14 mouse cellular contexts compared by ENCODE assay signal in the genomic region with DNA sequence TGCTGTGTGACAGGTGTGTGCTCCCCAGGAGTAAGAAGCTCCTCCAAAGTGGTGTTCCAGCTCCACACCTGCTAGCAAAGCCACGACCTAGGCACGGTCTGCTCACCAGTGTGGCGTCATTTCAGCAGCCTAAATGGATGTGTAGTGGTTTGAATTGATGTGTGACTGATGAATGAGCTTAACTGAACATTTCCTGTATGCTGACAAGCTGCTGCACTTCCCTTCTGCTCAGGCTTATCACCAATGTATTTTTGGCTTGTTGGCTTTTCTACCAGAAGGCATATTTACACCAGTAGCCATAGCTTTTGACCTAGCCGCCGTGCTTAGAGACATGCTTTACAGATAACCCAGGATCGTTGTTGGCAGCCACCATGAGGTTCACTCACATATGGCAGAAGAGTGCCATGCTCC.
DNase-seq lines count a peak whose midpoint lies in the region; ATAC-seq and TF ChIP-seq lines count a peak whose summit lies in the region.
"Had no signal": no experiment of that assay in that cellular context is flagged by ENCODE, and none has a peak within 500 bp of the region (broad histone marks: within the 10 kb centered on the region; RNA-seq: fewer than 3 reads in every experiment).

No protein-coding gene starts in this region.

- TF ChIP-seq EP300 in heart, postnatal 0 days (IDR thresholded peaks at IDR 0.05; ENCODE audit: low read depth) = no peak
- TF ChIP-seq EP300 in stomach, postnatal 0 days (optimal IDR thresholded peaks at IDR 0.05) = no peak

- TF ChIP-seq POLR2A in cerebellum, adult 2 months (IDR thresholded peaks at IDR 0.05; ENCODE audit: borderline replicate concordance, insufficient read depth, low read length) = no peak

- WGBS in cerebellum, adult 2 months = 22% methylated on average over 6 of the region's 6 CpGs
- 48% methylated on average over 6 of the region's 6 CpGs for WGBS in liver, embryonic 11.5 days
- 13% methylated on average over 6 of the region's 6 CpGs for WGBS in heart, postnatal 0 days
- 77% methylated on average over 6 of the region's 6 CpGs for WGBS in stomach, postnatal 0 days
- WGBS in midbrain, embryonic 14.5 days = 93% methylated on average over 6 of the region's 6 CpGs

- no peak overlapping the region for H3K9ac ChIP-seq in liver, embryonic 11.5 days (ENCODE audit: low read depth, low read length)
- no peak overlapping the region for H3K9ac ChIP-seq in heart, postnatal 0 days (replicated peaks; ENCODE audit: low read depth, low read length)
- no peak overlapping the region for H3K9ac ChIP-seq in stomach, postnatal 0 days (ENCODE audit: low read length)
- no peak overlapping the region for H3K9ac ChIP-seq in midbrain, embryonic 14.5 days (replicated peaks; ENCODE audit: low read length)
- H3K9ac ChIP-seq: kidney, embryonic 15.5 days; limb, embryonic 15.5 days; midbrain, embryonic 13.5 days had no signal

- peaks cover 9% of the 10 kb centered on the region for H3K4me1 ChIP-seq in cerebellum, adult 2 months (ENCODE audit: control insufficient read depth, insufficient read depth, low read length)
- H3K4me1 ChIP-seq in liver, embryonic 11.5 days (replicated peaks; ENCODE audit: control insufficient read depth, insufficient read depth, low read length) = peaks cover 3% of the 10 kb centered on the region; the same call in 1 of the 2 replicates
- 0 out of 2 replicates have a peak, but pooled peaks cover 13% of the 10 kb centered on the region for H3K4me1 ChIP-seq in heart, postnatal 0 days (ENCODE audit: control insufficient read depth, insufficient read depth)
- no peaks in the 10 kb centered on the region for H3K4me1 ChIP-seq in stomach, postnatal 0 days (replicated peaks; ENCODE audit: control insufficient read depth, insufficient read depth)
- no peaks in the 10 kb centered on the region for H3K4me1 ChIP-seq in midbrain, embryonic 14.5 days (ENCODE audit: control insufficient read depth, insufficient read depth, low read length)
- H3K4me1 ChIP-seq: kidney, embryonic 15.5 days; limb, embryonic 15.5 days; midbrain, embryonic 13.5 days had no signal

- peaks cover 26% of the 10 kb centered on the region for H3K36me3 ChIP-seq in liver, embryonic 11.5 days (ENCODE audit: control insufficient read depth, insufficient read depth, low read length)
- peaks cover 98% of the 10 kb centered on the region for H3K36me3 ChIP-seq in heart, postnatal 0 days (replicated peaks; ENCODE audit: control insufficient read depth, insufficient read depth, low read length)
- H3K36me3 ChIP-seq in stomach, postnatal 0 days (ENCODE audit: control insufficient read depth, insufficient read depth, low read length) = peaks cover 48% of the 10 kb centered on the region
- H3K36me3 ChIP-seq in midbrain, embryonic 14.5 days (ENCODE audit: control insufficient read depth, insufficient read depth, low read length) = peaks cover 97% of the 10 kb centered on the region

- no peak overlapping the region for H3K4me2 ChIP-seq in liver, embryonic 11.5 days
- H3K4me2 ChIP-seq in heart, postnatal 0 days (ENCODE audit: low read depth, low read length) = no peak overlapping the region
- H3K4me2 ChIP-seq in stomach, postnatal 0 days (replicated peaks; ENCODE audit: low read depth) = no peak overlapping the region
- no peak overlapping the region for H3K4me2 ChIP-seq in midbrain, embryonic 14.5 days (ENCODE audit: low read length)
- H3K4me2 ChIP-seq: kidney, embryonic 15.5 days; limb, embryonic 15.5 days; midbrain, embryonic 13.5 days had no signal

- DNase-seq in cerebellum, adult 2 months = peak; percentile 48 to 57
- no peak for DNase-seq in cerebellum, postnatal 10 days
- DNase-seq in liver, embryonic 11.5 days (ENCODE audit: low spot score) = no peak
- no peak for DNase-seq in liver
- peak; percentile 60 for DNase-seq in heart, postnatal 0 days (ENCODE audit: low spot score)
- DNase-seq in stomach, postnatal 0 days (ENCODE audit: low spot score) = peak; percentile 12
- no peak for DNase-seq in T-cell, adult 2 months (ENCODE audit: low spot score)
- DNase-seq in midbrain, embryonic 14.5 days = no peak
- DNase-seq: adrenal gland, postnatal 10 days; B cell, adult 2 months had no signal

- no peak overlapping the region for H3K4me3 ChIP-seq in cerebellum, adult 2 months (replicated peaks; ENCODE audit: insufficient read depth, low read depth, low read length)
- H3K4me3 ChIP-seq in liver, embryonic 11.5 days (ENCODE audit: low read depth, low read length) = no peak overlapping the region
- no peak overlapping the region for H3K4me3 ChIP-seq in heart, postnatal 0 days (ENCODE audit: low read depth, low read length)
- no peak overlapping the region for H3K4me3 ChIP-seq in stomach, postnatal 0 days (ENCODE audit: low read depth, low read length)
- H3K4me3 ChIP-seq in midbrain, embryonic 14.5 days (replicated peaks; ENCODE audit: low read depth, low read length) = no peak overlapping the region
- H3K4me3 ChIP-seq: kidney, embryonic 15.5 days; limb, embryonic 15.5 days; midbrain, embryonic 13.5 days had no signal

- no peaks in the 10 kb centered on the region for H3K27me3 ChIP-seq in cerebellum, adult 2 months (ENCODE audit: control insufficient read depth, insufficient read depth, low read length)
- H3K27me3 ChIP-seq in liver, embryonic 11.5 days (replicated peaks; ENCODE audit: control insufficient read depth, insufficient read depth, low read length) = no peaks in the 10 kb centered on the region
- H3K27me3 ChIP-seq in heart, postnatal 0 days (ENCODE audit: control insufficient read depth, insufficient read depth, low read length) = no peaks in the 10 kb centered on the region
- H3K27me3 ChIP-seq in stomach, postnatal 0 days (ENCODE audit: control insufficient read depth, insufficient read depth, low read length) = no peaks in the 10 kb centered on the region
- no peaks in the 10 kb centered on the region for H3K27me3 ChIP-seq in midbrain, embryonic 14.5 days (ENCODE audit: control insufficient read depth, insufficient read depth, low read length)
- H3K27me3 ChIP-seq: kidney, embryonic 15.5 days; limb, embryonic 15.5 days; midbrain, embryonic 13.5 days had no signal

- no peaks in the 10 kb centered on the region for H3K9me3 ChIP-seq in liver, embryonic 11.5 days (ENCODE audit: control insufficient read depth, low read length)
- no peaks in the 10 kb centered on the region for H3K9me3 ChIP-seq in heart, postnatal 0 days (replicated peaks; ENCODE audit: control insufficient read depth, low read length)
- no peaks in the 10 kb centered on the region for H3K9me3 ChIP-seq in stomach, postnatal 0 days (ENCODE audit: control insufficient read depth, low read length)
- H3K9me3 ChIP-seq in midbrain, embryonic 14.5 days (ENCODE audit: control insufficient read depth, low read length) = no peaks in the 10 kb centered on the region
- H3K9me3 ChIP-seq: kidney, embryonic 15.5 days; limb, embryonic 15.5 days; midbrain, embryonic 13.5 days had no signal

- no peak; the same call in 1 of the 2 replicates for TF ChIP-seq CTCF in cerebellum, adult 2 months (IDR thresholded peaks at IDR 0.05; ENCODE audit: borderline replicate concordance, insufficient read depth, low read depth, low read length)
- TF ChIP-seq CTCF in heart, postnatal 0 days (IDR thresholded peaks at IDR 0.05; ENCODE audit: low read depth) = no peak
- TF ChIP-seq CTCF in stomach, postnatal 0 days (IDR thresholded peaks at IDR 0.05; ENCODE audit: low read depth) = no peak

- ATAC-seq in liver, embryonic 11.5 days (replicated peaks; ENCODE audit: low FRiP score) = 0 out of 2 replicates have a peak, but pooled peaks have one; percentile 10
- ATAC-seq in heart, postnatal 0 days (ENCODE audit: insufficient read depth, low read depth) = peak; percentile 77
- no peak for ATAC-seq in stomach, postnatal 0 days (ENCODE audit: low FRiP score, low TSS enrichment)
- ATAC-seq in midbrain, embryonic 14.5 days (ENCODE audit: low FRiP score, low TSS enrichment) = no peak
- ATAC-seq: lung, postnatal 0 days; midbrain, embryonic 13.5 days had no signal

- H3K27ac ChIP-seq in cerebellum, adult 2 months (ENCODE audit: insufficient read depth, low read length) = 0 out of 2 replicates have a peak overlapping the region, but pooled peaks have one; percentile 1
- H3K27ac ChIP-seq in liver, embryonic 11.5 days (ENCODE audit: low read depth, low read length) = no peak overlapping the region; the same call in 1 of the 2 replicates
- H3K27ac ChIP-seq in heart, postnatal 0 days (ENCODE audit: low read depth) = no peak overlapping the region; the same call in 1 of the 2 replicates
- H3K27ac ChIP-seq in stomach, postnatal 0 days (replicated peaks) = no peak overlapping the region
- H3K27ac ChIP-seq in midbrain, embryonic 14.5 days (replicated peaks; ENCODE audit: low read depth, low read length) = no peak overlapping the region
- H3K27ac ChIP-seq: kidney, embryonic 15.5 days; limb, embryonic 15.5 days; midbrain, embryonic 13.5 days had no signal

Comparison
In these comparisons a context has a peak if more than half of its experiments do, and no peak if none do; other contexts are left out.
1. DNase-seq: peak in cerebellum, adult 2 months (2 of 2), heart, postnatal 0 days (single experiment) and stomach, postnatal 0 days (single experiment); none in cerebellum, postnatal 10 days (0 of 2), liver, embryonic 11.5 days (single experiment), liver (single experiment), T-cell, adult 2 months (single experiment) and midbrain, embryonic 14.5 days (single experiment).
2. ATAC-seq: peak in liver, embryonic 11.5 days (single experiment) and heart, postnatal 0 days (single experiment); none in stomach, postnatal 0 days (single experiment) and midbrain, embryonic 14.5 days (single experiment).